Mouse (Mus musculus) megakaryocyte progenitor cell, adult 5-6 weeks (primary cell): Measurements from ENCODE around the gene Rhox4a. TPM values are rescaled to one million over a fixed set of nuclear protein-coding genes. Genes with fewer than 3 reads are reported as not detected.
"Not testable (repeated sequence)": the region's sequence is repeated elsewhere in the genome, so short reads cannot be mapped to it uniquely, and the experiment has no call there.

Source experiments
- ATAC-seq: replicated peaks from 2 replicates; pipeline ENCODE4 v1.8.0; 2016; ENCODE audit warnings: mild to moderate bottlenecking, moderate TSS enrichment, inconsistent platforms; ENCODE audit not compliant: poor library complexity
- total RNA-seq, 2 experiments: library from RNA; stranded (forward) in 1 of 2; stranded (reverse) in 1 of 2; fragments of 157-497, 149-512 nt in 1 of 2; fragments of 200-1000 nt in 1 of 2; gene quantifications; 2 replicates each; pipeline versions ENCODE4 v1.2.3 to v1.2.4; 2015 to 2017

Gene Rhox4a
- not detected in 2 replicates for total RNA-seq (2015)
- not detected in 2 replicates for total RNA-seq (2017)

- not testable (repeated sequence) for ATAC-seq
These were observed at the start of gene Rhox4a for GRCm38 (mm10) chrX:37265038-37265437. Rhox4a (plus strand) TSS chrX:37265338.

- not testable (repeated sequence) for ATAC-seq
These were observed 43.0 kb upstream of the Rhox4a start, which contains the start of gene Rhox1 for GRCm38 (mm10) chrX:37222158-37222557. Rhox1 (minus strand) TSS chrX:37222258.

DNA sequence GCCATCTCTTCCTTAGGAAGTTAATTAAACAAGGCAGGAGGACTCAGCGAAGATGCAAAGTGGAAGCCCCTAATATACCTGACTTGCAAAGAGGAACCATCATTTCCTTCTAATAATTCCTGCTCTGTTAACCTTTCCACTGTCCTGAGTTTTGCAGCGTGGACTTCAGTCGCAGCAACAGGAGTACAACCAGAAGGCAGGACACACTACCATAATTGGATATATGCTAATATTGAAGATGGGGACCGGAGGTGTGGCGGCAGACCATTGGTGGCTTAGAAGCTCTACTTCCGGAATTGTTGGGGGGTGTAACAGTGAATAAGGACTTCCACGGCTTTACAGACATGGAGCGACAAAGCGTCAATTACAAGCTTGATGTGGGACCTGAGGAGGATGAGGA lies 20.5 kb upstream of the Rhox4a start, which contains the start of gene Rhox2a:
TSS of gene Rhox2a (plus strand) at position 301 of the 400 bp plus-strand sequence.
- not testable (repeated sequence) for ATAC-seq

- ATAC-seq: not testable (repeated sequence)
These were observed 15.5 kb upstream of the Rhox4a start, which contains the start of gene Rhox3a for GRCm38 (mm10) chrX:37249619-37250018. Rhox3a (plus strand) TSS chrX:37249919.

Other genes starting within 250 kb of the Rhox4a start
- 0.12 and 0.25 TPM in 2 replicates for gene Sowahd, start 216.5 kb upstream of the Rhox4a start, total RNA-seq (2015)
- gene Sowahd, start 216.5 kb upstream of the Rhox4a start, total RNA-seq (2017): 1.00 and 3.4 TPM in 2 replicates
- gene Rpl39, start 179.9 kb upstream of the Rhox4a start, total RNA-seq (2015): 1,695 and 1,778 TPM in 2 replicates
- 4,041 and 4,700 TPM in 2 replicates for gene Rpl39, start 179.9 kb upstream of the Rhox4a start, total RNA-seq (2017)
- gene Upf3b, start 155.0 kb upstream of the Rhox4a start, total RNA-seq (2015): 55.0 and 70.9 TPM in 2 replicates
- gene Upf3b, start 155.0 kb upstream of the Rhox4a start, total RNA-seq (2017): 57.4 and 71.0 TPM in 2 replicates
- gene Nkap, start 138.5 kb upstream of the Rhox4a start, total RNA-seq (2015): 20.9 and 22.5 TPM in 2 replicates
- gene Nkap, start 138.5 kb upstream of the Rhox4a start, total RNA-seq (2017): 29.1 and 34.3 TPM in 2 replicates
- gene Akap14, start 96.5 kb upstream of the Rhox4a start, total RNA-seq (2015): 0.20 TPM in 1 of 2 replicates, not detected in the other
- not detected in 2 replicates for gene Akap14, start 96.5 kb upstream of the Rhox4a start, total RNA-seq (2017)
- gene Ndufa1, start 74.2 kb upstream of the Rhox4a start, total RNA-seq (2015): 169 and 211 TPM in 2 replicates
- 92.0 and 145 TPM in 2 replicates for gene Ndufa1, start 74.2 kb upstream of the Rhox4a start, total RNA-seq (2017)
- gene Rnf113a1, start 74.1 kb upstream of the Rhox4a start, total RNA-seq (2015): 6.6 and 9.7 TPM in 2 replicates
- gene Rnf113a1, start 74.1 kb upstream of the Rhox4a start, total RNA-seq (2017): 4.4 and 6.0 TPM in 2 replicates
- gene Gm9, start 54.3 kb upstream of the Rhox4a start, total RNA-seq (2015): not detected in 2 replicates
- gene Gm9, start 54.3 kb upstream of the Rhox4a start, total RNA-seq (2017): not detected in 2 replicates
- not detected in 2 replicates for gene Rhox1, start 43.1 kb upstream of the Rhox4a start, total RNA-seq (2015)
- gene Rhox1, start 43.1 kb upstream of the Rhox4a start, total RNA-seq (2017): not detected in 2 replicates
- not detected in 2 replicates for gene Rhox2a, start 20.4 kb upstream of the Rhox4a start, total RNA-seq (2015)
- not detected in 2 replicates for gene Rhox2a, start 20.4 kb upstream of the Rhox4a start, total RNA-seq (2017)
- gene Rhox3a, start 15.4 kb upstream of the Rhox4a start, total RNA-seq (2015): not detected in 2 replicates
- not detected in 2 replicates for gene Rhox3a, start 15.4 kb upstream of the Rhox4a start, total RNA-seq (2017)
- gene Rhox3a2, start 114.7 kb downstream of the Rhox4a start, total RNA-seq (2015): not detected in 2 replicates
- gene Rhox3a2, start 114.7 kb downstream of the Rhox4a start, total RNA-seq (2017): not detected in 2 replicates
- not detected in 2 replicates for gene Rhox4a2, start 125.5 kb downstream of the Rhox4a start, total RNA-seq (2015)
- gene Rhox4a2, start 125.5 kb downstream of the Rhox4a start, total RNA-seq (2017): not detected in 2 replicates
- gene Rhox2b, start 146.7 kb downstream of the Rhox4a start, total RNA-seq (2015): not detected in 2 replicates
- gene Rhox2b, start 146.7 kb downstream of the Rhox4a start, total RNA-seq (2017): not detected in 2 replicates
- not detected in 2 replicates for gene Rhox4b, start 167.2 kb downstream of the Rhox4a start, total RNA-seq (2015)
- gene Rhox4b, start 167.2 kb downstream of the Rhox4a start, total RNA-seq (2017): not detected in 2 replicates
- gene Rhox2c, start 188.3 kb downstream of the Rhox4a start, total RNA-seq (2015): not detected in 2 replicates
- gene Rhox2c, start 188.3 kb downstream of the Rhox4a start, total RNA-seq (2017): not detected in 2 replicates
- not detected in 2 replicates for gene Rhox3c, start 193.2 kb downstream of the Rhox4a start, total RNA-seq (2015)
- gene Rhox3c, start 193.2 kb downstream of the Rhox4a start, total RNA-seq (2017): not detected in 2 replicates
- gene Rhox4c, start 215.0 kb downstream of the Rhox4a start, total RNA-seq (2015): not detected in 2 replicates
- gene Rhox4c, start 215.0 kb downstream of the Rhox4a start, total RNA-seq (2017): not detected in 2 replicates
- not detected in 2 replicates for gene Rhox2d, start 228.1 kb downstream of the Rhox4a start, total RNA-seq (2015)
- gene Rhox2d, start 228.1 kb downstream of the Rhox4a start, total RNA-seq (2017): not detected in 2 replicates
- not detected in 2 replicates for gene Rhox4d, start 249.0 kb downstream of the Rhox4a start, total RNA-seq (2015)
- not detected in 2 replicates for gene Rhox4d, start 249.0 kb downstream of the Rhox4a start, total RNA-seq (2017)